Mouse (Mus musculus): Measurements from ENCODE around the gene Gpatch2.

DNA sequence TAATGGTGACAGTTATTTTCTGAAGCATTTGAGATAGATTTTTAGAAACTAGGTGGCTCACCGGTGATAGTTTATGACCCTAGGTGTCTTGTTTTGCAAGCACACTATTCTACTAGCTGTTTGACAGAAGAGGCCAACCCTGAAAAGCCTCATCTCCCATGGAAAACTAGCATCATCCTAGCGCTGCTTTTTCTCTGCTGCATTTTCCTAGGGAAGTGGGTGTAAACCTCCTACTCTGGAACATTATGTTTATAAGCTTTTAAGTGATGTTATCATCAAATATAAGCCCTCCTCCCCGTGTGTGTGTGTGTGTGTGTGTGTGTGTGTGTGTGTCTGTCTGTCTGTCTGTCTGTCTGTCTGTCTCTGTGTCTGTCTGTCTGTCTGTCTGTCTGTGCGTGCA is 64.5 kb downstream of the Gpatch2 start:
- TF ChIP-seq CTCF (conservative IDR thresholded peaks at IDR 0.05; ENCODE audit: low read length), result no peak
- no peak for TF ChIP-seq POU5F1 (IDR thresholded peaks at IDR 0.05; ENCODE audit: borderline replicate concordance, low read length)
